Mouse (Mus musculus) telencephalon, adult 2 months (tissue): ENCODE data around the gene Sdk1.

ENCODE experiments used
- DNase-seq: peaks from one replicate; pipeline ENCODE4 v3.0.0-alpha.2; 2011; ENCODE audit warnings: low read depth, low spot score

The Sdk1 gene

GRCm38 (mm10) chr5:141886006-141886405 is 644.7 kb downstream of the Sdk1 start:
- DNase-seq = no peak

- DNase-seq = no peak
Measured at GRCm38 (mm10) chr5:141889766-141890165, 648.5 kb downstream of the Sdk1 start.

GRCm38 (mm10) chr5:141896402-141896801 is 655.1 kb downstream of the Sdk1 start:
- no peak for DNase-seq

GRCm38 (mm10) chr5:141897481-141897880 is 656.2 kb downstream of the Sdk1 start:
- no peak for DNase-seq

GRCm38 (mm10) chr5:141899751-141900150 is 658.5 kb downstream of the Sdk1 start:
- DNase-seq = no peak

GRCm38 (mm10) chr5:141902544-141903250 is 661.4 kb downstream of the Sdk1 start:
- DNase-seq = no peak

- no peak for DNase-seq
Measured at GRCm38 (mm10) chr5:141910444-141910843, 669.2 kb downstream of the Sdk1 start.

- no peak for DNase-seq
Measured at GRCm38 (mm10) chr5:141910886-141911285, 669.6 kb downstream of the Sdk1 start.

GRCm38 (mm10) chr5:141912881-141913280 is 671.6 kb downstream of the Sdk1 start:
- DNase-seq = no peak

- no peak for DNase-seq
Measured at GRCm38 (mm10) chr5:141916954-141917353, 675.7 kb downstream of the Sdk1 start.

GRCm38 (mm10) chr5:141939000-141939399 is 697.7 kb downstream of the Sdk1 start:
- peak; percentile 24 for DNase-seq

GRCm38 (mm10) chr5:141940636-141941035 is 699.3 kb downstream of the Sdk1 start:
- DNase-seq = no peak

GRCm38 (mm10) chr5:141950791-141951190 is 709.5 kb downstream of the Sdk1 start:
- no peak for DNase-seq

- no peak for DNase-seq
Measured at GRCm38 (mm10) chr5:141952270-141952669, 711.0 kb downstream of the Sdk1 start.

- DNase-seq = no peak
Measured at GRCm38 (mm10) chr5:141952708-141953490, 711.6 kb downstream of the Sdk1 start.

- DNase-seq = no peak
Measured at GRCm38 (mm10) chr5:141971071-141971470, 729.8 kb downstream of the Sdk1 start.

GRCm38 (mm10) chr5:141979511-141979910 is 738.2 kb downstream of the Sdk1 start:
- DNase-seq = no peak

GRCm38 (mm10) chr5:141980746-141981145 is 739.5 kb downstream of the Sdk1 start:
- no peak for DNase-seq

- no peak for DNase-seq
Measured at GRCm38 (mm10) chr5:141984322-141984721, 743.0 kb downstream of the Sdk1 start.

GRCm38 (mm10) chr5:141985003-141985402 is 743.7 kb downstream of the Sdk1 start:
- DNase-seq = no peak

GRCm38 (mm10) chr5:141985551-141985950 is 744.3 kb downstream of the Sdk1 start:
- DNase-seq = no peak

GRCm38 (mm10) chr5:141987287-141987799 is 746.1 kb downstream of the Sdk1 start:
- no peak for DNase-seq

- no peak for DNase-seq
Measured at GRCm38 (mm10) chr5:141988685-141989084, 747.4 kb downstream of the Sdk1 start.
